Mouse (Mus musculus): ENCODE results near the gene Slc15a1. TPM values are rescaled to one million over a fixed set of nuclear protein-coding genes. Genes with fewer than 3 reads are reported as not detected.

Gene Slc15a1
- polyA plus RNA-seq, 2 experiments, result not detected

GRCm38 (mm10) chr14:121440807-121441206 is 64.2 kb downstream of the Slc15a1 start:
- 77% methylated on average over 6 of the region's 6 CpGs for WGBS (ENCODE audit: insufficient replicate concordance)

GRCm38 (mm10) chr14:121437026-121437425 is 68.0 kb downstream of the Slc15a1 start:
- Histone ChIP-seq H3K4me2 (ENCODE audit: low read depth) (no peak overlapping the region), H3K27ac (no peak overlapping the region)
- 39% methylated on average over 6 of the region's 6 CpGs for WGBS (ENCODE audit: insufficient replicate concordance)

More at GRCm38 (mm10) chr14:121440807-121441206, 64.2 kb downstream of the Slc15a1 start:
- H3K27me3 ChIP-seq (ENCODE audit: control insufficient read depth, insufficient read depth, low read length), result no peaks in the 10 kb centered on the region
- no peak overlapping the region for H3K4me3 ChIP-seq (ENCODE audit: insufficient read depth in 1 of 2, low read depth in 2 of 2, low read length in 2 of 2)
- H3K9me3 ChIP-seq (ENCODE audit: control insufficient read depth, low read length), result no peaks in the 10 kb centered on the region
- H3K4me1 ChIP-seq (replicated peaks; ENCODE audit: control insufficient read depth in 2 of 2, insufficient read depth in 2 of 2, low read length in 1 of 2), result peaks cover 3 to 7% of the 10 kb centered on the region in 2 experiments; a peak in 3 of 4 replicates
- no peaks in the 10 kb centered on the region for H3K36me3 ChIP-seq (replicated peaks; ENCODE audit: control insufficient read depth, insufficient read depth, low read depth)
- no peak overlapping the region for H3K9ac ChIP-seq (replicated peaks)
- DNase-seq (ENCODE audit: low read depth in 3 of 3, low spot score in 3 of 3) (no peak), ATAC-seq (ENCODE audit: insufficient read depth) (no peak)
- H3K4me2 ChIP-seq (ENCODE audit: low read depth), result no peak overlapping the region
- no peak overlapping the region for H3K27ac ChIP-seq
- TF ChIP-seq EP300 (IDR thresholded peaks at IDR 0.05; ENCODE audit: low read depth), result no peak
- TF ChIP-seq CTCF (IDR thresholded peaks at IDR 0.05; ENCODE audit: low read depth), result peak; percentile 24; the same call in 1 of the 2 replicates

GRCm38 (mm10) chr14:121436455-121436854 is 68.6 kb downstream of the Slc15a1 start:
- no peaks in the 10 kb centered on the region for H3K9me3 ChIP-seq (ENCODE audit: control insufficient read depth, low read length)
- no peak for DNase-seq (ENCODE audit: low read depth in 3 of 3, low spot score in 3 of 3)
- WGBS (ENCODE audit: insufficient replicate concordance), result 67% methylated on average over 3 of the region's 3 CpGs
- TF ChIP-seq CTCF (IDR thresholded peaks at IDR 0.05; ENCODE audit: low read depth), result no peak
- TF ChIP-seq EP300 (IDR thresholded peaks at IDR 0.05; ENCODE audit: low read depth), result no peak
- H3K27ac ChIP-seq, result no peak overlapping the region
- H3K4me1 ChIP-seq (replicated peaks; ENCODE audit: control insufficient read depth in 2 of 2, insufficient read depth in 2 of 2, low read length in 1 of 2), result peaks cover 0 to 4% of the 10 kb centered on the region in 2 experiments; a peak in 1 of 4 replicates
- no peaks in the 10 kb centered on the region for H3K27me3 ChIP-seq (ENCODE audit: control insufficient read depth, insufficient read depth, low read length)
- H3K4me2 ChIP-seq (ENCODE audit: low read depth), result no peak overlapping the region
- ATAC-seq (ENCODE audit: insufficient read depth), result no peak
- H3K36me3 ChIP-seq (replicated peaks; ENCODE audit: control insufficient read depth, insufficient read depth, low read depth), result no peaks in the 10 kb centered on the region
- H3K9ac ChIP-seq (replicated peaks), result no peak overlapping the region
- H3K4me3 ChIP-seq (ENCODE audit: insufficient read depth in 1 of 2, low read depth in 2 of 2, low read length in 2 of 2), result no peak overlapping the region

More at GRCm38 (mm10) chr14:121437026-121437425, 68.0 kb downstream of the Slc15a1 start:
- Histone ChIP-seq H3K9me3 (ENCODE audit: control insufficient read depth, low read length) (no peaks in the 10 kb centered on the region), H3K9ac (replicated peaks) (no peak overlapping the region), H3K4me3 (ENCODE audit: insufficient read depth in 1 of 2, low read depth in 2 of 2, low read length in 2 of 2) (no peak overlapping the region), H3K4me1 (replicated peaks; ENCODE audit: control insufficient read depth in 2 of 2, insufficient read depth in 2 of 2, low read length in 1 of 2) (peaks cover 0 to 4% of the 10 kb centered on the region in 2 experiments; a peak in 1 of 4 replicates), H3K27me3 (ENCODE audit: control insufficient read depth, insufficient read depth, low read length) (no peaks in the 10 kb centered on the region), H3K36me3 (replicated peaks; ENCODE audit: control insufficient read depth, insufficient read depth, low read depth) (no peaks in the 10 kb centered on the region)
- ATAC-seq (ENCODE audit: insufficient read depth) (0 out of 2 replicates have a peak, but pooled peaks have one; percentile 41), DNase-seq (ENCODE audit: low read depth in 3 of 3, low spot score in 3 of 3) (no peak)
- TF ChIP-seq EP300 (IDR thresholded peaks at IDR 0.05; ENCODE audit: low read depth) (no peak), CTCF (IDR thresholded peaks at IDR 0.05; ENCODE audit: low read depth) (no peak)

GRCm38 (mm10) chr14:121435794-121436193 is 69.3 kb downstream of the Slc15a1 start:
- no peaks in the 10 kb centered on the region for H3K9me3 ChIP-seq (ENCODE audit: control insufficient read depth, low read length)
- WGBS (ENCODE audit: insufficient replicate concordance), result 26% methylated on average over 6 of the region's 6 CpGs
- no peak overlapping the region for H3K4me3 ChIP-seq (ENCODE audit: insufficient read depth in 1 of 2, low read depth in 2 of 2, low read length in 2 of 2)
- H3K4me1 ChIP-seq (replicated peaks; ENCODE audit: control insufficient read depth in 2 of 2, insufficient read depth in 2 of 2, low read length in 1 of 2), result peaks cover 0 to 4% of the 10 kb centered on the region in 2 experiments; a peak in 1 of 4 replicates
- no peak overlapping the region for H3K27ac ChIP-seq
- H3K9ac ChIP-seq (replicated peaks), result no peak overlapping the region
- H3K27me3 ChIP-seq (ENCODE audit: control insufficient read depth, insufficient read depth, low read length), result no peaks in the 10 kb centered on the region
- DNase-seq (ENCODE audit: low read depth in 3 of 3, low spot score in 3 of 3) (no peak), ATAC-seq (ENCODE audit: insufficient read depth) (no peak)
- no peak for TF ChIP-seq CTCF (IDR thresholded peaks at IDR 0.05; ENCODE audit: low read depth)
- no peak for TF ChIP-seq EP300 (IDR thresholded peaks at IDR 0.05; ENCODE audit: low read depth)
- no peak overlapping the region for H3K4me2 ChIP-seq (ENCODE audit: low read depth)
- no peaks in the 10 kb centered on the region for H3K36me3 ChIP-seq (replicated peaks; ENCODE audit: control insufficient read depth, insufficient read depth, low read depth)

GRCm38 (mm10) chr14:121431261-121431660 is 73.8 kb downstream of the Slc15a1 start:
- Histone ChIP-seq H3K4me1 (replicated peaks; ENCODE audit: control insufficient read depth in 2 of 2, insufficient read depth in 2 of 2, low read length in 1 of 2) (no peaks in the 10 kb centered on the region), H3K4me3 (ENCODE audit: insufficient read depth in 1 of 2, low read depth in 2 of 2, low read length in 2 of 2) (no peak overlapping the region), H3K4me2 (ENCODE audit: low read depth) (no peak overlapping the region), H3K9me3 (ENCODE audit: control insufficient read depth, low read length) (peaks cover 3% of the 10 kb centered on the region; the same call in 1 of the 2 replicates), H3K27me3 (ENCODE audit: control insufficient read depth, insufficient read depth, low read length) (no peaks in the 10 kb centered on the region), H3K9ac (replicated peaks) (no peak overlapping the region), H3K36me3 (replicated peaks; ENCODE audit: control insufficient read depth, insufficient read depth, low read depth) (no peaks in the 10 kb centered on the region), H3K27ac (no peak overlapping the region)
- ATAC-seq (ENCODE audit: insufficient read depth), result no peak
- 63% methylated on average over 7 of the region's 7 CpGs for WGBS (ENCODE audit: insufficient replicate concordance)
- DNase-seq (ENCODE audit: low read depth in 3 of 3, low spot score in 3 of 3), result no peak
- TF ChIP-seq EP300 (IDR thresholded peaks at IDR 0.05; ENCODE audit: low read depth), result no peak
